Mouse (Mus musculus) myocyte (in vitro differentiated cells): ENCODE results near the gene Prelid3b. TPM values are rescaled to one million over a fixed set of nuclear protein-coding genes. Genes with fewer than 3 reads are reported as not detected.

Experiments
- H3K27me3 ChIP-seq: one replicate; pipeline ENCODE4 v1.6.1; 2011; ENCODE audit not compliant: control insufficient read depth, insufficient read depth, insufficient read length
- H3K36me3 ChIP-seq: one replicate; pipeline ENCODE4 v1.6.1; 2011; ENCODE audit not compliant: control insufficient read depth, insufficient read depth
- H3K4me2 ChIP-seq: one replicate; pipeline ENCODE4 v1.6.1; 2011; ENCODE audit warnings: low read depth, control low read depth
- H3K4me3 ChIP-seq: one replicate; pipeline ENCODE4 v1.5.1; 2011; ENCODE audit warnings: mild to moderate bottlenecking, control low read depth, moderate library complexity
- H3K79me2 ChIP-seq: one replicate; pipeline ENCODE4 v1.6.1; 2011; ENCODE audit not compliant: control insufficient read depth, insufficient read depth
- H3ac ChIP-seq: one replicate; pipeline ENCODE4 v1.6.1; 2011; ENCODE audit not compliant: control insufficient read depth, insufficient read length
- CEBPB ChIP-seq: IDR thresholded peaks from 2 replicates; pipeline ENCODE4 v1.6.1; 2011; ENCODE audit warnings: mild to moderate bottlenecking, moderate library complexity; ENCODE audit not compliant: poor library complexity, insufficient read depth, severe bottlenecking
- E2F4 ChIP-seq: IDR thresholded peaks from one replicate; pipeline ENCODE4 v1.6.1; 2011; ENCODE audit warnings: mild to moderate bottlenecking, control low read depth, moderate library complexity; ENCODE audit not compliant: insufficient read depth
- MAX ChIP-seq: IDR thresholded peaks from one replicate; pipeline ENCODE4 v1.6.1; 2011; ENCODE audit warnings: low read depth, mild to moderate bottlenecking, control low read depth
- MYOD1 ChIP-seq, 3 experiments: IDR thresholded peaks; one replicate each; pipeline ENCODE4 v1.6.1; 2011; ENCODE audit warnings: control low read depth in 2 of 3, low read depth in 2 of 3, mild to moderate bottlenecking in 2 of 3, moderate library complexity in 1 of 3; ENCODE audit not compliant: insufficient read length in 2 of 3, control insufficient read depth in 1 of 3
- MYOG ChIP-seq, 3 experiments: IDR thresholded peaks; one replicate each; pipeline ENCODE4 v1.6.1; 2011; ENCODE audit warnings: control low read depth in 2 of 3, low read depth in 2 of 3, mild to moderate bottlenecking in 2 of 3; ENCODE audit not compliant: insufficient read length in 2 of 3, control insufficient read depth in 1 of 3, insufficient read depth in 1 of 3
- POLR2A ChIP-seq: IDR thresholded peaks from one replicate; pipeline ENCODE4 v1.6.1; 2011; ENCODE audit warnings: low read depth, mild to moderate bottlenecking, control low read depth, moderate library complexity; ENCODE audit not compliant: insufficient read length
- POLR2AphosphoS2 ChIP-seq: IDR thresholded peaks from one replicate; pipeline ENCODE4 v1.6.1; 2011; ENCODE audit warnings: low read depth, control low read depth; ENCODE audit not compliant: insufficient read length
- REST ChIP-seq: IDR thresholded peaks from one replicate; pipeline ENCODE4 v1.6.1; 2011; ENCODE audit warnings: mild to moderate bottlenecking, control low read depth, moderate library complexity; ENCODE audit not compliant: insufficient read depth, insufficient read length
- SRF ChIP-seq: IDR thresholded peaks from one replicate; pipeline ENCODE4 v1.6.1; 2011; ENCODE audit warnings: low read depth; ENCODE audit not compliant: control insufficient read depth, insufficient read length
- TCF12 ChIP-seq: IDR thresholded peaks from one replicate; pipeline ENCODE4 v1.6.1; 2011; ENCODE audit warnings: mild to moderate bottlenecking, control low read depth; ENCODE audit not compliant: poor library complexity, insufficient read depth, severe bottlenecking
- TCF3 ChIP-seq: IDR thresholded peaks from one replicate; pipeline ENCODE4 v1.6.1; 2011; ENCODE audit warnings: low read depth, control low read depth; ENCODE audit not compliant: insufficient read length
- USF1 ChIP-seq: IDR thresholded peaks from one replicate; pipeline ENCODE4 v1.6.1; 2011; ENCODE audit warnings: low read depth, mild to moderate bottlenecking, control low read depth, moderate library complexity
- polyA plus RNA-seq: library from polyadenylated mRNA; unstranded; fragments of >200 nt; fragmentation: generic; extraction: Trizol; gene quantifications from one replicate; pipeline ENCODE4 v1.2.1, GENCODE M21; 2012; ENCODE audit warnings: missing spikeins

The Prelid3b gene
- polyA plus RNA-seq, 1 experiment, result 81.4 TPM

- TF ChIP-seq E2F4 (peak; percentile 44), TCF3 (no peak), MYOG (IDR thresholded peaks at IDR 0.05; ENCODE audit: control insufficient read depth in 1 of 3, insufficient read depth in 1 of 3, insufficient read length in 2 of 3, low read depth in 2 of 3) (no peak), SRF (no peak), USF1 (no peak), MAX (no peak), MYOD1 (IDR thresholded peaks at IDR 0.05; ENCODE audit: control insufficient read depth in 1 of 3, insufficient read length in 2 of 3, low read depth in 2 of 3) (no peak), REST (no peak), CEBPB (no peak), POLR2AphosphoS2 (no peak), TCF12 (no peak), POLR2A (peak; percentile 68)
- H3ac ChIP-seq, result no peak within 1 kb of the TSS
Observed at GRCm38 (mm10) chr2:174415731-174416310, 57.1 kb downstream of the Prelid3b start, which contains the start of gene Nelfcd. Nelfcd (plus strand) TSS chr2:174415804.

More at GRCm38 (mm10) chr2:174415731-174416310, 57.1 kb downstream of the Prelid3b start, which contains the start of gene Nelfcd:
- H3K4me2 ChIP-seq, result peak within 1 kb of the TSS; percentile 91
- no peaks in the 10 kb centered on the region for H3K36me3 ChIP-seq
- H3K4me3 ChIP-seq, result peak within 1 kb of the TSS; percentile 72
- H3K79me2 ChIP-seq, result peaks cover 10% of the 10 kb centered on the region
- H3K27me3 ChIP-seq, result no peaks in the 10 kb centered on the region

Other genes with a start within 250 kb of the Prelid3b start
- gene Gnas, start 188.8 kb downstream of the Prelid3b start, polyA plus RNA-seq, result 1,706 TPM
- gene Gm20721, start 126.4 kb downstream of the Prelid3b start, polyA plus RNA-seq, result 9.7 TPM
- 47.9 TPM for gene Nelfcd, start 57.3 kb downstream of the Prelid3b start, polyA plus RNA-seq
- gene Ctsz, start 34.0 kb downstream of the Prelid3b start, polyA plus RNA-seq, result 244 TPM
- not detected for gene Tubb1, start 22.4 kb downstream of the Prelid3b start, polyA plus RNA-seq
- gene Atp5e, start 9.0 kb downstream of the Prelid3b start, polyA plus RNA-seq, result 1,160 TPM
- not detected for gene Zfp831, start 170.5 kb upstream of the Prelid3b start, polyA plus RNA-seq